Mouse (Mus musculus) hindbrain, embryonic 15.5 days (tissue): ENCODE measurements at regions not wholly inside any gene's neighbourhood (a gene's known extent, or its start where the extent isn't known, plus 50 kb on each side); places are given as distances from the start of the nearest gene placed in this dataset.
"Not testable (repeated sequence)": the region's sequence is repeated elsewhere in the genome, so short reads cannot be mapped to it uniquely, and the experiment has no call there.

Source experiments
- ATAC-seq: fragments of 200-750 bp; cut with Nextera tagmentation; 2 replicates; pipeline ENCODE4 v1.8.0; 2017; ENCODE audit warnings: low read depth, moderate number of reproducible peaks, moderate TSS enrichment; ENCODE audit not compliant: low FRiP score
- H3K27ac ChIP-seq: fragments of 300-500 bp; sonication (generic); replicated peaks from 2 replicates; pipeline ENCODE4 v1.5.1; 2015; ENCODE audit warnings: mild to moderate bottlenecking, inconsistent platforms
- H3K27me3 ChIP-seq: fragments of 300-500 bp; sonication (generic); 2 replicates; pipeline ENCODE4 v1.6.1; 2015; ENCODE audit warnings: control low read depth, inconsistent platforms
- H3K36me3 ChIP-seq: fragments of 300-500 bp; sonication (generic); 2 replicates; pipeline ENCODE4 v1.6.1; 2015; ENCODE audit warnings: control low read depth, inconsistent platforms
- H3K4me1 ChIP-seq: fragments of 300-500 bp; sonication (generic); replicated peaks from 2 replicates; pipeline ENCODE4 v1.6.1; 2015; ENCODE audit warnings: control low read depth, inconsistent platforms
- H3K4me2 ChIP-seq: fragments of 300-500 bp; sonication (generic); 2 replicates; pipeline ENCODE4 v1.6.1; 2015; ENCODE audit warnings: moderate library complexity, mild to moderate bottlenecking, inconsistent platforms
- H3K4me3 ChIP-seq: fragments of 300-500 bp; sonication (generic); 2 replicates; pipeline ENCODE4 v1.5.1; 2015; ENCODE audit warnings: mild to moderate bottlenecking, inconsistent platforms
- H3K9ac ChIP-seq: fragments of 300-500 bp; sonication (generic); 2 replicates; pipeline ENCODE4 v1.6.1; 2015; ENCODE audit warnings: inconsistent platforms
- H3K9me3 ChIP-seq: fragments of 300-500 bp; sonication (generic); 2 replicates; pipeline ENCODE4 v1.6.1; 2016; ENCODE audit warnings: control low read depth, inconsistent platforms
- WGBS: fragments of 180-500 bp; shearing (Covaris S2); methylation state at CpG from one replicate; pipeline ENCODE4 v1.1.7; 2015; 5-methylcytosine and 5-hydroxymethylcytosine counted together

DNA sequence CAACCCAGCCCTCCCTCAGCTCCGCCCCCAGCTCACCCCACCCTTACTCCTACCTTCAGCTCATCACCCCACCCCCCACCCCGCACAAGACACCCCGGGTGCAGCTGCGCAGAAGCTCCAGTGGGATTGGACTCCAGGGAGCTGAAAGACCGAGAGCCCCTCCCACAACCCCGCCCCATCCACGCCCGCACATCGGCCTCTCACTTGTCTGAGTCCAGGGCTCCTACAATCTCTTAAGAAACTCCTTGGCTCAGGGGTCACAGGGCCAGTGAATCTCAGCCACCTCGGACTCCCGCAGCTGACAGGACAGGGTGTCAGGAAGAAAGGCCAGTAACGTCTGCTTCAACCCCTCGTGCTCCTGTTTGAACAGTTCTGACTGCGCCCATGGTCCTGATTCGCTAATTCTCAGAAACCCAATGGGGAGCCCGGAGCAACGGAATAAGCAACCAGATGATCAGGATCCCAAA lies 120.7 kb downstream of the Map1s start:
- Histone ChIP-seq H3K4me2 (peak overlapping the region; percentile 51), H3K4me3 (peak overlapping the region; percentile 29)
- not testable (repeated sequence) for H3K9me3 ChIP-seq, H3K9ac ChIP-seq, H3K36me3 ChIP-seq, H3K27me3 ChIP-seq, H3K4me1 ChIP-seq, H3K27ac ChIP-seq
- peak; percentile 86 for ATAC-seq
- 5% methylated on average over 17 of the region's 17 CpGs for WGBS

DNA sequence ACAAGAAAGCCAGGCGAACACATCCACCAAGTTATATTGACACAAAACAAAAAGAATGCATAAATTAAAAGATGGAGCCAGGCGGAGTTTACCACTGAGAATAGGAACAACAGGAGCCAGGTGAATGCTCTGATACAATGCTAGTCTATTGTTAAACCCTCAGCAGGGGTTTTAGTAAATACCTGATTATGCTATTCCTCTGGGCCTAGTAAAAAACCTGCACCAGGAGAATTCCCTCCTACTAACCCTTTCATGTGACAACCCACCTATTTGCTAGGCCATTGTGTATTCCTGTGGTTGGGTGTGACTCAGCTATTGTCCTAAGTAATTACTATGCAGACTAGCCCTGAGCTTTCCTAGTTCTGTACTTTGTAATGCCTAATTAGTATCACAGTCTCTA lies 122.8 kb downstream of the Map1s start:
- H3K9me3 ChIP-seq, H3K27ac ChIP-seq, H3K4me3 ChIP-seq, H3K4me1 ChIP-seq, ATAC-seq, H3K27me3 ChIP-seq, H3K36me3 ChIP-seq, H3K9ac ChIP-seq, H3K4me2 ChIP-seq: not testable (repeated sequence)
- 81% methylated on average over 2 of the region's 2 CpGs for WGBS
